Mouse (Mus musculus) forebrain, embryonic 11.5 days (tissue): Measurements from ENCODE around the gene Dennd2c. TPM values are rescaled to one million over a fixed set of nuclear protein-coding genes. Genes with fewer than 3 reads are reported as not detected.
"Not testable (repeated sequence)": the region's sequence is repeated elsewhere in the genome, so short reads cannot be mapped to it uniquely, and the experiment has no call there.

Experiments
- ATAC-seq: fragments of 200-750 bp; cut with Nextera tagmentation; replicated peaks from 2 replicates; pipeline ENCODE4 v1.8.0; 2017; ENCODE audit warnings: moderate TSS enrichment; ENCODE audit not compliant: low FRiP score
- DNase-seq: peaks from one replicate; pipeline ENCODE4 v3.0.0-alpha.2; 2017; ENCODE audit warnings: low spot score
- H3K27ac ChIP-seq: fragments of 300-500 bp; sonication (generic); 2 replicates; pipeline ENCODE4 v1.5.1; 2014; ENCODE audit warnings: low read depth, low read length
- H3K27me3 ChIP-seq: fragments of 300-500 bp; sonication (generic); 2 replicates; pipeline ENCODE4 v1.6.1; 2014; ENCODE audit warnings: mild to moderate bottlenecking, low read length, mixed read lengths; ENCODE audit not compliant: control insufficient read depth, insufficient read depth
- H3K36me3 ChIP-seq: fragments of 300-500 bp; sonication (generic); 2 replicates; pipeline ENCODE4 v1.6.1; 2014; ENCODE audit warnings: mild to moderate bottlenecking, low read length, moderate library complexity, mixed read lengths; ENCODE audit not compliant: control insufficient read depth, insufficient read depth
- H3K4me1 ChIP-seq: fragments of 300-500 bp; sonication (generic); replicated peaks from 2 replicates; pipeline ENCODE4 v1.6.1; 2014; ENCODE audit warnings: low read length, mixed read lengths; ENCODE audit not compliant: control insufficient read depth, insufficient read depth
- H3K4me2 ChIP-seq: fragments of 300-500 bp; sonication (generic); 2 replicates; pipeline ENCODE4 v1.6.1; 2014; ENCODE audit warnings: low read depth, mild to moderate bottlenecking, low read length, moderate library complexity, mixed read lengths; ENCODE audit not compliant: severe bottlenecking
- H3K4me3 ChIP-seq: fragments of 300-500 bp; sonication (generic); 2 replicates; pipeline ENCODE4 v1.5.1; 2014; ENCODE audit warnings: low read depth, low read length
- H3K9ac ChIP-seq: fragments of 300-500 bp; sonication (generic); 2 replicates; pipeline ENCODE4 v1.6.1; 2014; ENCODE audit warnings: low read length
- H3K9me3 ChIP-seq: fragments of 300-500 bp; sonication (generic); 2 replicates; pipeline ENCODE4 v1.6.1; 2016; ENCODE audit warnings: low read length, mixed read lengths; ENCODE audit not compliant: control insufficient read depth
- WGBS: fragments of 180-500 bp; shearing (Covaris S2); extraction: QIAGEN DNeasy Blood & Tissue Kit; methylation state at CpG from one replicate; pipeline ENCODE4 v1.1.7; 2014; 5-methylcytosine and 5-hydroxymethylcytosine counted together
- polyA plus RNA-seq: library from polyadenylated mRNA; unstranded; fragments of >200 nt; fragmentation: Nextera tagmentation; extraction: Ambion mirVana; gene quantifications from 2 replicates; pipeline ENCODE4 v1.2.1, GENCODE M21; 2014

The Dennd2c gene
- polyA plus RNA-seq, 1 experiment from 2014 or later: 2.7 TPM

DNA sequence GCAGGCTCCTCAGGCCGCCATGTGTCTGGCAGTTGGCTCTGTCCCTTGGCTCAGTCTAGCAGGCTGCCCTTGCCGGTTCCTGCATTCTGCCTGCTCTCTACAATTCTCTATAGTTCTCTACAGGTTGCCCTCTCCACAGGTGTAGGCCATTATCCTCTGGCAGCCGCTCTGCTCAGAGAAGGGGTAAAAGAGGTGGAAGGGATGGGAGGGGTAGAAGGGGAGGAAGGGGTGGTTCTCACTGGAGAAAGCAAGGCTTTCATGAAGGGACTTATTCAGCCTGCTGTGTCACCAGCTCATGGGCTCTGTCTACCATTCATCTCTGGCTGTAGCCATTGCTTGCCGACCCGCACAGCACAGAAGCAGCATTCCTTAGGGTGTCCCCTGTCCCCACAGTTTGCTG, 86.0 kb downstream of the Dennd2c start:
- Histone ChIP-seq H3K36me3 (no peaks in the 10 kb centered on the region), H3K4me2 (no peak overlapping the region), H3K27ac (no peak overlapping the region), H3K9me3 (no peaks in the 10 kb centered on the region; the same call in 1 of the 2 replicates), H3K4me1 (no peaks in the 10 kb centered on the region), H3K4me3 (no peak overlapping the region), H3K27me3 (no peaks in the 10 kb centered on the region), H3K9ac (no peak overlapping the region)
- WGBS: 57% methylated on average over 5 of the region's 5 CpGs
- no peak for DNase-seq
- no peak for ATAC-seq

DNA sequence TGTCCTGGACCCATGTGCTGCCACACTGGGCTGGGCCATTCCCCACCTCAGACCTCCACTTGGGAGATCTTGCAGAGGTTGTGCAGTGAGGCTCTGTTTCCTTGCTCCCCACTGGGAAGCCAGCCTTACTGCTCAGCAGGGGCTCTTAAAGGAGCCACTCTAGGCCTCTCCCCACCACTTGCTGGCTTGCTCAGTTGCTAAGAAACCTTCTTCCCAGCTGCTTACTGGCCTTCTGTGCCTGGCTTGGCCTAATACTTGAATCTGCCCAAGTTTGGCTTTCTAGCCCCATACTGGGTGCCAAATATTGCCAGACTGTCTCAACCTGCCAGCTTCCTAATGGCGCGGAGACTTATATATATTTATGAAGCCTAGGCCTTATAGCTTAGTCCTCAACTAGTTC, 86.5 kb downstream of the Dennd2c start:
- H3K9ac ChIP-seq: no peak overlapping the region
- H3K36me3 ChIP-seq: no peaks in the 10 kb centered on the region
- no peak overlapping the region for H3K4me2 ChIP-seq
- no peak overlapping the region for H3K4me3 ChIP-seq
- 100% methylated on average over 2 of the region's 2 CpGs for WGBS
- ATAC-seq: no peak
- no peaks in the 10 kb centered on the region for H3K27me3 ChIP-seq
- no peaks in the 10 kb centered on the region for H3K4me1 ChIP-seq
- no peak for DNase-seq
- no peaks in the 10 kb centered on the region; the same call in 1 of the 2 replicates for H3K9me3 ChIP-seq
- H3K27ac ChIP-seq: no peak overlapping the region

DNA sequence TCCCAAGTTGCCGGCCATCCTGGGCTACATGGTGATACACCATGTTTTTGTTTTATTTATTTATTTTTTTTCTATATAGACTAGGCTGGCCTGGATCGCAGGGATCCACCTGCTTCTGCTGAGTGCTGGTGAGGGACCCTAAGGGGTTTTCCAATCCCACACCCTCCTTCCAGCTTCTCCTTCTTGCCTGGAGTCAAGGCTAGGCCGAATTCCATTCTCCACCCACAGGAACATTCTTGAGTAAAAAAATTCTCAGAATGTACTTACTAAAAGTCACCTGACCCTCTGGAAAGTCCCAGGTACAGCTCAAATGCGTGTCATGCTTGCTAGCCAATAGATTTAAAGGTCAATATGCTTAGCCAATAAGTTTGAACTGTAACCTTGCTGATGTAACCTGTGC, 89.8 kb downstream of the Dennd2c start:
- 88% methylated on average over 4 of the region's 4 CpGs for WGBS
- DNase-seq: no peak
- Histone ChIP-seq H3K9me3 (no peaks in the 10 kb centered on the region; the same call in 1 of the 2 replicates), H3K36me3 (no peaks in the 10 kb centered on the region), H3K9ac (no peak overlapping the region), H3K27me3 (no peaks in the 10 kb centered on the region), H3K27ac (no peak overlapping the region), H3K4me3 (no peak overlapping the region), H3K4me1 (no peaks in the 10 kb centered on the region), H3K4me2 (no peak overlapping the region)
- no peak for ATAC-seq

DNA sequence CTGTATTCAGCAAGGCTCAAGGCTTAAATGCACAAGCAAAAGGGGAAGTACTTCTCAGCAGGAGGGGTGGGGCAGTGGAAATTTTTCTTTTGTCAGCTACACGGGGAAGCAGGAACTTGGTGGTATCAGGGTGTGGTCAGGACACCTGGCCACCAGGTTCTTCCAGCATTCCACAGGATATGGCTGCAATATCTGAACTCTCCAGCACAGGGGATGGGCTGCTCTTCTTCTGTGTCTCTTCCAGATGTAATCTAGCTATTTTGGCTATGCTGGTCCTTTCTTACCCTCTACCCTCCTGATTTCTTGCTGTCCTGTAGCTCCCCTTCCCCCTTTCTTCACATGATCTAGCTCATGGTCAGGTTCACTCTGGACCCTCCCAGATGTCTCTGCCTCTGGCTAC, 90.8 kb downstream of the Dennd2c start:
- no peaks in the 10 kb centered on the region for H3K36me3 ChIP-seq
- no peak overlapping the region for H3K4me2 ChIP-seq
- no peak overlapping the region for H3K4me3 ChIP-seq
- no peaks in the 10 kb centered on the region; the same call in 1 of the 2 replicates for H3K9me3 ChIP-seq
- 79% methylated on average over 1 of the region's 1 CpGs for WGBS
- no peak for ATAC-seq
- no peak overlapping the region for H3K9ac ChIP-seq
- no peak overlapping the region for H3K27ac ChIP-seq
- no peaks in the 10 kb centered on the region for H3K27me3 ChIP-seq
- DNase-seq: no peak
- no peaks in the 10 kb centered on the region for H3K4me1 ChIP-seq

DNA sequence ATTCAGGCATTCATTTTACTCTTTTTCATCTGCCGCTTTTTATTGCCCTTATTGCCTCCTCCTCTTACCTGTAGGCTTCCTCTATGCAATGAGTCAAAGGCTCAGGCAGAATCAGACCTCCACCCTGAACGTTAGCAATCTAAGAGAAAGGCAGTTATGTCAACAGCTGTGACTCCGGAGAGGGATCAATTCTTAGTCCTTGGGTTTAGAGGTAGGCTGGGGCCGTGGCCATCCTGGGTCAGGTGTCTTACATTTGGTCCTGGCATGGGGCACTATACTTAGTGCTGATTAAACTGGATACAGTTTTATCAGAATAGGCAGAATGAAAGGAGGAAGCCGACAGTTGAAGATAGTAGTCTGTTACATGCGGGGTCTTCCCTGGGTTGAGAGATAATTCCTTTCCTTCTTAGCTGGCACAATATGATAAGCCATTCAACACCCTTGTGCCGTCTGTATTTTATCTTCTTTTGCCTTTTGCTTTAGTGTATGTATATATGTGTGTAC, 94.0 kb downstream of the Dennd2c start:
- H3K9me3 ChIP-seq: no peaks in the 10 kb centered on the region; the same call in 1 of the 2 replicates
- H3K9ac ChIP-seq: no peak overlapping the region
- H3K27ac ChIP-seq: no peak overlapping the region
- H3K27me3 ChIP-seq: no peaks in the 10 kb centered on the region
- WGBS: 86% methylated on average over 7 of the region's 7 CpGs
- no peak for DNase-seq
- H3K4me3 ChIP-seq: no peak overlapping the region
- no peaks in the 10 kb centered on the region for H3K36me3 ChIP-seq
- H3K4me2 ChIP-seq: no peak overlapping the region
- H3K4me1 ChIP-seq: no peaks in the 10 kb centered on the region
- no peak for ATAC-seq

DNA sequence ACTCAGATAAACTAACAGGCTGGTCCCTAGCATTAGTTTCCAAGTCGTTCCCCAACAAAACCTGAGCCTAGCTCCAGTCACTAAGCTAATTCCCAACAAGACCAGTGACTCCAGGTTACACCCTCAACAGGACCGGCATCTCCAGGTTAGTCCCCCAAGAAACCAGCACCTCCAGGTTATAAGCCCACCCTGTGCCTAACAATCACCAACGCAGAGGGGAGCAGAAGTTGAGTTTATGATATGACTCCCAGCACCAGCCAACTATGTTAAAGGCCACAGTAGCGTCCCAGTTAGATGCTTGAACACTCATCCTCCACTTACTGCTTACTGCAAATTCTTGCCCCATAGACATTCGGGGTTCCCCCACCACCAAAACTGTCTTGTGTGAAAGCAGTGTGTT, 97.0 kb downstream of the Dennd2c start:
- Histone ChIP-seq H3K36me3 (no peaks in the 10 kb centered on the region), H3K4me1 (no peaks in the 10 kb centered on the region), H3K4me2 (no peak overlapping the region), H3K9me3 (no peaks in the 10 kb centered on the region; the same call in 1 of the 2 replicates), H3K27ac (no peak overlapping the region), H3K4me3 (no peak overlapping the region), H3K9ac (no peak overlapping the region), H3K27me3 (no peaks in the 10 kb centered on the region)
- 92% methylated on average over 5 of the region's 5 CpGs for WGBS
- ATAC-seq: no peak
- DNase-seq: no peak

DNA sequence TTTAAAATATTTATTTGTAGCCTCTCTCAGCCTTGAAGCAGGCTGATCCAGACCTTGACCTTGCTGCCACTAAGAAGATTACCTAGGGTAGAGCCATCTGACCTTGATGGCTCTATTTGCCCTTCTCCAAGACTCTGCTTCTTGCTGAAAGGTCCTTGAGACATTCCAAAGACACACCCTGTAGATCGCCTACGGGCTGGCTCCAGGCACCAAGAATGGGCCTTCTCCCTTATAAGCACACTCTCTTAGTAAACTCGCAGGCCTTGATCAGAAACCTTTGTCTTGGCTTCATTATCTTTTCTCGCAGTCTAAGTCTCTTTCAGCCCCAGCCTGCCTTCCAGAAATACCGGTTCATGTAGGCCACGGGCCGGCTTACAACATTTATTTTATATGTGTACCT, 98.7 kb downstream of the Dennd2c start:
- not testable (repeated sequence) for H3K4me1 ChIP-seq, H3K36me3 ChIP-seq, H3K4me2 ChIP-seq, H3K27me3 ChIP-seq, ATAC-seq, DNase-seq, H3K27ac ChIP-seq, H3K9me3 ChIP-seq, H3K4me3 ChIP-seq, H3K9ac ChIP-seq
- 91% methylated on average over 7 of the region's 7 CpGs for WGBS

DNA sequence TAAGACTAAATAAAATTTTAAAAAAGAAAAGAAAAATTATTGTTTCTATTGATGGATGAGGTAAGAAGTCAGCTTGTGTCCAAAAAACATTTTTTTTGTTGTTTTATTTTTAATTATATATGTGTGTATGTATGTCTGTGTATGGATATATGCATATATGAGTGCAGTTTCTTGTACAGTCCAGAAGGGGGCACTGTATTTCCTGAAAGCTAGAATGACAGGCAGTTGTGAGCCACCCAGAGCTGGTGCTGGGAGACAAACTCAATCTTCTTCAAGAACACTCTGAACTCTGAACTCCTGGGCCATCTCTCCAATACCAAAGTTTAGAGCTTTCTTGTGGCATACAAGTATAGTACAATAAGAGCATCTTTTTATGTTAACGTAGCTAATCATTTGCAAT, 101.2 kb downstream of the Dennd2c start:
- Histone ChIP-seq H3K4me1 (no peaks in the 10 kb centered on the region), H3K4me2 (no peak overlapping the region), H3K9ac (no peak overlapping the region), H3K27ac (no peak overlapping the region), H3K27me3 (no peaks in the 10 kb centered on the region), H3K4me3 (no peak overlapping the region), H3K9me3 (no peaks in the 10 kb centered on the region; the same call in 1 of the 2 replicates), H3K36me3 (no peaks in the 10 kb centered on the region; the same call in 1 of the 2 replicates)
- 100% methylated on average over 1 of the region's 1 CpGs for WGBS
- no peak for DNase-seq
- no peak for ATAC-seq

DNA sequence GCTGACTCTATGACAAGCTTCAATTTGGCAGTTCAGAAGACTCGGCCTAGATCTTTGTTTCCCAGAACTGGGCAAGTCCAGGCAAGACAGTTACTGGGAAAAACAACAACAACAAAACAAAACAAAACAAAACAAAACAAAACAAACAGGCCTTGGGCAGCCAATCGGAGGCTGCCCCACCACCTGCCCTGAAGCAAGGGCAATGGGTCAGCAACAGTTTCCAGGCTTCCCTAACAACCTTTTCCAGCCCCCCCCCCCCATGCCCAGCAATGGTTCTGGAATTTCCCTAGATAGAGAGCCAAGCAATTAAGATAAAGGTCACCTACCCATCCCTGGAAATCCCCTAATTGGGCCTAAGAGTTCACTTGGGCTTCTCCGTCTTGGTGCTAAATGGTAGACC, 102.0 kb downstream of the Dennd2c start:
- DNase-seq (no peak), ATAC-seq (no peak)
- Histone ChIP-seq H3K27me3 (no peaks in the 10 kb centered on the region), H3K4me2 (no peak overlapping the region), H3K36me3 (no peaks in the 10 kb centered on the region; the same call in 1 of the 2 replicates), H3K9ac (no peak overlapping the region), H3K9me3 (no peaks in the 10 kb centered on the region; the same call in 1 of the 2 replicates), H3K27ac (no peak overlapping the region), H3K4me3 (no peak overlapping the region), H3K4me1 (no peaks in the 10 kb centered on the region)
- 88% methylated on average over 3 of the region's 3 CpGs for WGBS
